Mouse (Mus musculus) gastrocnemius, postnatal 4 days (tissue): ENCODE results near the gene Naip1. TPM values are rescaled to one million over a fixed set of nuclear protein-coding genes. Genes with fewer than 3 reads are reported as not detected.
"Not testable (repeated sequence)": the region's sequence is repeated elsewhere in the genome, so short reads cannot be mapped to it uniquely, and the experiment has no call there.

Source experiments
- DNase-seq, 2 experiments: peaks; one replicate each; pipeline ENCODE4 v3.0.0; 2021 to 2022; ENCODE audit warnings: low spot score in 2 of 2, mixed read lengths in 2 of 2
- total RNA-seq, 2 experiments: library from RNA; stranded (reverse); gene quantifications; 2 replicates each; pipeline ENCODE4 v1.2.3; 2021

The Naip1 gene
- total RNA-seq, 2 experiments from 2014 or later = 0.08 TPM; not detected in 1

DNA sequence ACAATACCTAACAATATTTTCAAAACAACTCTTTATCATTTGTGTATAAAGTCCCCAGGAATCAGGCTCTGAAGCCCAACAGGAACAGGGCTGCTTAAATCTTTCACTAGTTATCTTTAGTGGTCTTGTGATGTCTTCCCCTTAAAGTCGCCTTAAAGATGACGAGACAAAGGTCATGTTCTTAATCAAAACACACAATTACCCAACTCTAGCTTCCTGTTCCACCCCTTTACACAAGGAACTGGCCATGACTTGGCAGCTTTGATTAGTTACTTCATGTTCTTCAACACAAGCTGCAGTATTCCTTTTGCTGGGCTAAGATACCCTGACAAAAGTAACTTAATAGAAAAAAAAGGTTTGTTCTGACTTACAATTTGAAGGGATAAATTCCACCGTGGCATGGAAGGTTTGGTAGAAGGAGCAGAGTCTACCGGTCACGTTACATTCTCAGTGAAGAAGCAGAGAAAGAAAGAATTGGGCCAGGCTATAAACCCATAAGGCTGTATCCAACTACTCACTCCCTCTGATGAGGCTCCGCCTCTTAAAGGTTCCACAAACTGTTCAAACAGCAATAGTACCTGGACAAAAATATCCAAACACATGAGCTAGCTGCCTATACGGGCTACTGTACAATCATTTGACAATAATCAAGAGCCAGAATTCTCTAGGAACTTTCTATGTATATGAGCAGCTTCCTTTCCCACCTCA, 49.6 kb downstream of the Naip1 start:
- DNase-seq = not testable (repeated sequence)

DNA sequence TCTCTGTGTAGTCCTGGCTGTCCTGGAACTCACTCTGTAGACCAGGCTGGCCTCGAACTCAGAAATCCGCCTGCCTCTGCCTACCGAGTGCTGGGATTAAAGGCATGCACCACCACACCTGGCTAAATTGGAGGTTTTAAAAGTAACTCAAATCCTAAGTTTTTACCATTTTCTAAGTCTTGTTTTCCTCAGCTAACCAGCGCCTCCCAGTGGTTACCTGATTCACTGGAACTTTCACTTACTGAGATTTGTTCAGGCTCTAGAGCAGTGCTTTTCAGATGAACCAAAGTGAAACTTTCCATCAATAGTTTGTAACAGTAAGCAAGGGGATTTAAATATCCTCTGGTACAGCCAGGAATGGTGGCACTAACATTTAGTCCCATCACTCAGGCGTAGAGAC, 61.6 kb downstream of the Naip1 start:
- DNase-seq = not testable (repeated sequence)

DNA sequence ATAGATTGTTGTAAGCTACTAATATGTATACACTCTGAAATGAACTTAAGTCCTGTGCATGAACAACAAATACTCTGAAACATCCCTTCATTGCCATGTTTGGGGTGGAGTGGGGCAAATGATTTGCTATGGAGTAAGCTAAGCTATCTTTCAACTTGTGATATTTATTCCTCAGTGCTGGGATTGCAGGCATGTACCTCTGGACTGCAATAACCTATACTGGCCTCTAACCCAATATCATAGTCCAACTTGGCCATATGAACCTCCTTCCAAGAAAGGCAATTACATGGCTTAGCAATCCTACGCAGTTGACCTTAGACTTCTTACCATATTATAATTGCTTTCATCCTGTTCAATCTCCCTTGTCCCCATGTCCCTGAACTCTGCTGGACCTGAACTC, 82.1 kb downstream of the Naip1 start:
- no peak for DNase-seq

Other genes starting within 250 kb of the Naip1 start
- gene Naip5, start 206.5 kb downstream of the Naip1 start, total RNA-seq = under 1 TPM; 0.27 to 0.36 TPM
- gene Naip6, start 135.2 kb downstream of the Naip1 start, total RNA-seq = under 1 TPM; 0.20 to 0.34 TPM
- gene Gtf2h2, start 39.7 kb upstream of the Naip1 start, total RNA-seq = 10 to 100 TPM; 26.4 to 27.9 TPM
- under 1 TPM; 0.29 to 0.54 TPM for gene Ocln, start 99.8 kb upstream of the Naip1 start, total RNA-seq
- 1 to 10 TPM; 4.3 to 4.5 TPM for gene Marveld2, start 164.1 kb upstream of the Naip1 start, total RNA-seq
- 10 to 100 TPM; 72.5 to 74.0 TPM for gene Ak6, start 198.1 kb upstream of the Naip1 start, total RNA-seq
- 10 to 100 TPM; 14.7 to 15.4 TPM for gene Rad17, start 198.2 kb upstream of the Naip1 start, total RNA-seq
- 10 to 100 TPM; 16.3 to 19.0 TPM for gene Taf9, start 198.7 kb upstream of the Naip1 start, total RNA-seq
- 1 to 10 TPM; 1.0 to 1.5 TPM for gene Ccdc125, start 216.8 kb upstream of the Naip1 start, total RNA-seq